Mouse (Mus musculus): ENCODE measurements at regions not wholly inside any gene's neighbourhood (a gene's known extent, or its start where the extent isn't known, plus 50 kb on each side); places are given as distances from the start of the nearest gene placed in this dataset.
A peak's percentile ranks its signal among the peaks of the same experiment; 100 is the strongest.

DNA sequence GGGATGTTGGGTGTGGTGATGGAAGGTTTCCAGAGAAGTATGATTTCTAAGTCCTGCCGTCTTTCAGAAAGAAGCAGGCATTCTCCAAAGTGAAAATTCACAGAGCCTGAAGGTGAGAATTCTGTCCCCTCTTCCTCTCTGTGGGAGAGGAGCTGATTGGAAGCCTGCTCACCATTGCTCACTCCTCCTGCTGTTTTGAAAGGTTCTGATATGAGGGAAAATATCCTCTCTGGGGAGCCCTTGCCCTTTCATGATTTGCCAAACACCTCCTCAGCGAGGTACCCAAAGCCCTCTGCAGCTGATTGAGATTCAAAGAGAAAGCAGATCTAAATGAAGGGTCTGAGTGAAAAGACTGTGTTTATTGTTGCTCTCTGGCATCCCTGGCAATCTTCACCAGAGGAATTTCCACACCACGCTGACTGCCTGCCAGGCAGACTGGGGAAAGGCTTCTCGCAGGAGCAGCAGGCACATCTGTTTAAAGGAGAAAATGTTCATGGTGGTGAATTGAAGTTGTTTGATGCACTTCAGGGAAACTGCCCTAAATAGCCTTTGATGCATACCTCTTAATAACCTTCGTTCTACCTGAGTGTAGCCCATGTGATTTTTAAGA is 2194.4 kb upstream of the Lrrc6 start:
- peak; percentile 13 for DNase-seq
- H3K4me3 ChIP-seq (ENCODE audit: low read depth, low read length) = no peak overlapping the region
- H3K4me2 ChIP-seq (ENCODE audit: low read depth) = no peak overlapping the region
- no peaks in the 10 kb centered on the region for H3K9me3 ChIP-seq (ENCODE audit: low read length)
- no peak overlapping the region for H3K9ac ChIP-seq
- no peak for TF ChIP-seq CTCF (IDR thresholded peaks at IDR 0.05; ENCODE audit: low read depth)
- no peaks in the 10 kb centered on the region for H3K36me3 ChIP-seq (ENCODE audit: insufficient read depth)
- no peaks in the 10 kb centered on the region for H3K4me1 ChIP-seq (ENCODE audit: insufficient read depth)
- H3K27me3 ChIP-seq (ENCODE audit: insufficient read depth, low read length) = no peaks in the 10 kb centered on the region
- WGBS = 29% methylated on average over 5 of the region's 5 CpGs
- 0 out of 2 replicates have a peak overlapping the region, but pooled peaks have one; percentile 9 for H3K27ac ChIP-seq (ENCODE audit: low read depth, low read length)
- no peak for ATAC-seq

DNA sequence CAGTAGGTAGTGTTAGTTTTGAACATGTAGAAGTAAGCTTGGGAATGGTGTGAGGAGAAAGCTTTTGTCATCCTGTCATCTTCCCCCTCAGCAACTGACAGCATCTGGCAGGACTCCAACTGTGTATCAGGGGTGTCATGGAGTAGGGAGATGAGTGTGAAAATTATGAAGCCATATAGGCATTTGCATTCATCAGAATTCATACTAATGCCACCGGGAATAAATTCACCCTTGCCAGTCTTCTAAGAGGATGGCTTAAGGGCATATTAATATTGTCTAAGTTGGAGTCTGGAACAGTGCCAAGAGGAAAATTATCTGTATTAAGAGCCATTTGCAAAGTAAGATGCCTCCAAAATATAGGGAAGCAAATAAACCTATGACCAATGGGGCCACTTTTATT is 2166.8 kb upstream of the Lrrc6 start:
- Histone ChIP-seq H3K27ac (ENCODE audit: low read depth, low read length) (no peak overlapping the region), H3K36me3 (ENCODE audit: insufficient read depth) (no peaks in the 10 kb centered on the region), H3K4me3 (ENCODE audit: low read depth, low read length) (no peak overlapping the region), H3K4me1 (ENCODE audit: insufficient read depth) (no peaks in the 10 kb centered on the region), H3K4me2 (ENCODE audit: low read depth) (no peak overlapping the region), H3K9me3 (ENCODE audit: low read length) (no peaks in the 10 kb centered on the region), H3K9ac (no peak overlapping the region), H3K27me3 (ENCODE audit: insufficient read depth, low read length) (no peaks in the 10 kb centered on the region)
- no peak for TF ChIP-seq CTCF (IDR thresholded peaks at IDR 0.05; ENCODE audit: low read depth)
- 55% methylated on average over 1 of the region's 1 CpGs for WGBS
- ATAC-seq (no peak), DNase-seq (no peak)

DNA sequence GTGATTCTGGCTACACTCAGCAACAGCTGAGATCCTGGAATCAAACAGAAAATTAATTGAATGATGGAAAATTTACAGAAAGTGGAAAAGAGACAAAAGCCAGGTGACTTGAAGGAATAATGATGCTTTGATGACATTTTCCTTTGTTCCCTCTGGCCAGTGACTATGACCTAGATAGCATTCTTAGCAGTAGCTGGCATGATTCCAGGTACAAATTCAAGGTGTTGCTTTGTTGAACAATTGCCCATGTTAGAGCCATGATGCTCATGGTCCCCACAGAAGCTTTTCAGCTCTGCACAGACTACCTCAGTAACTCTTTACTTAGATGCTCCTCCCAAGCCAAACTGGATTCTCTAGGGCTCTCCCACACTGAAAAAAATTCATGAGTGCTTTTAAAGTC is 2164.6 kb upstream of the Lrrc6 start:
- no peak for DNase-seq
- no peaks in the 10 kb centered on the region for H3K4me1 ChIP-seq (ENCODE audit: insufficient read depth)
- ATAC-seq = no peak

DNA sequence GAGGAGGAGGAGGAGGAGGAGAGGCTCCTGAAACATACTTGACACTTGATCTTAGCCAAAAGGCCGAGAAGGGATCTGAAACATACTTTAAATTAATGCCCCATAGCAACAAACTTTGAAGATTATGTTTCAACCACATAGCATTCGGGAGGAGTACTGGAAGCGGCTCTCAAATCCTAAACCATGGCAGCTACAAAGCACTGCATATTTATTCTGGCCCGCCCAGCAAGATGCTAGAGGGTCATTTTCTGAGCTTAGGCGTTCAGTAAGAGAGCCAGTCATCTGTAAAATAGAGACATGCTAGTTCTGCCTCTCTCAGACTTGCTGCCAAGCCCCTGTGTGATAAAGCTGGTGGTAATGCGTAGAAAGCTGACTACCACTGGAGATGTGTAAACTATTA is 2156.0 kb upstream of the Lrrc6 start:
- ATAC-seq (no peak), DNase-seq (no peak)
- H3K4me3 ChIP-seq (ENCODE audit: low read depth, low read length) = no peak overlapping the region
- WGBS = 61% methylated on average over 6 of the region's 6 CpGs
- H3K27ac ChIP-seq (ENCODE audit: low read depth, low read length) = no peak overlapping the region
- H3K9ac ChIP-seq = no peak overlapping the region
- TF ChIP-seq CTCF (IDR thresholded peaks at IDR 0.05; ENCODE audit: low read depth) = no peak
- no peaks in the 10 kb centered on the region for H3K4me1 ChIP-seq (ENCODE audit: insufficient read depth)
- H3K4me2 ChIP-seq (ENCODE audit: low read depth) = no peak overlapping the region
- no peaks in the 10 kb centered on the region for H3K27me3 ChIP-seq (ENCODE audit: insufficient read depth, low read length)
- no peaks in the 10 kb centered on the region for H3K36me3 ChIP-seq (ENCODE audit: insufficient read depth)
- H3K9me3 ChIP-seq (ENCODE audit: low read length) = no peaks in the 10 kb centered on the region

More for the DNA sequence above, 2164.6 kb upstream of the Lrrc6 start:
- Histone ChIP-seq H3K27ac (ENCODE audit: low read depth, low read length) (no peak overlapping the region), H3K4me2 (ENCODE audit: low read depth) (no peak overlapping the region), H3K9ac (no peak overlapping the region), H3K27me3 (ENCODE audit: insufficient read depth, low read length) (no peaks in the 10 kb centered on the region), H3K36me3 (ENCODE audit: insufficient read depth) (no peaks in the 10 kb centered on the region), H3K4me3 (ENCODE audit: low read depth, low read length) (no peak overlapping the region), H3K9me3 (ENCODE audit: low read length) (no peaks in the 10 kb centered on the region)
- no peak for TF ChIP-seq CTCF (IDR thresholded peaks at IDR 0.05; ENCODE audit: low read depth)

DNA sequence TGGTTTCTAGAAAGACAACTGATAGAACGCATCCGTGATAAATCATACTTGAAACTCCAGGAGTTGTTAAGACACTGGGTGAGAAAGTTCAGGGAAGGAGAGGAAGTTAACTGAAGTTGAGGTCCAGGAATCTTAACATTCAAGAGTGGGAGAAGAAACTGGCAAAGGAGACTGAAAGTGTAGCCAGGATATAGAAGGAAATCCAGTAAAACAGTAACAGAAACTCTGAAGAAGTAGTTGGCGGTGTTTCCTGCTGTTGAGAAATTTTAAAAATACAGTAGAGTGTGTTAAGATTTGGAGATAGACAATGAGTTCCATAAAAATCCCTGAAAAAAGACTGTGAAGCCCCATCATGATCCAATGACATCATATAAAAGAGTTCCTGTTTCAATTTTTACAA is 2154.3 kb upstream of the Lrrc6 start:
- H3K9ac ChIP-seq = no peak overlapping the region
- TF ChIP-seq CTCF (IDR thresholded peaks at IDR 0.05; ENCODE audit: low read depth) = no peak
- 92% methylated on average over 3 of the region's 3 CpGs for WGBS
- no peaks in the 10 kb centered on the region for H3K36me3 ChIP-seq (ENCODE audit: insufficient read depth)
- no peak overlapping the region for H3K4me3 ChIP-seq (ENCODE audit: low read depth, low read length)
- ATAC-seq (no peak), DNase-seq (no peak)
- H3K4me2 ChIP-seq (ENCODE audit: low read depth) = no peak overlapping the region
- no peaks in the 10 kb centered on the region for H3K4me1 ChIP-seq (ENCODE audit: insufficient read depth)
- no peak overlapping the region for H3K27ac ChIP-seq (ENCODE audit: low read depth, low read length)
- no peaks in the 10 kb centered on the region for H3K9me3 ChIP-seq (ENCODE audit: low read length)
- H3K27me3 ChIP-seq (ENCODE audit: insufficient read depth, low read length) = no peaks in the 10 kb centered on the region

DNA sequence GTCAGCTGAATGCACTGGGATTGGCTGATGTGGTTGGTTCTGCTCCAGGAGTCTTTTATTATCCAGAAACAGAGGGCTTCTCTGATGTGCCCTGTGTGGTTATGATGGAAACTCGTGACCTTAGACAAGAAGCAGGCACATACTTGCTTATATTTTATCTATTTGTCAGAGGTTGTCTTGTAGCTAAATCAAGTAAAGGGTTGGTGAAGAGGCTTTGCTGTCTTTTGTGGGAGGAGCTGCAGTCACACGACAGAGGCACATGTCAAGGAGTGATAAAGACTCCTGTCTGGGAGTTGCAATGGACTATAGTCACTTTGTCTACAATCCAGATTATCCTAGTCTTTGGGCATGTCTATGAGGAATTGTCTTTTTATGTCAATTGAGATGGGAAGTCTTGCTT is 2149.9 kb upstream of the Lrrc6 start:
- no peak for TF ChIP-seq CTCF (IDR thresholded peaks at IDR 0.05; ENCODE audit: low read depth)
- 68% methylated on average over 2 of the region's 2 CpGs for WGBS

DNA sequence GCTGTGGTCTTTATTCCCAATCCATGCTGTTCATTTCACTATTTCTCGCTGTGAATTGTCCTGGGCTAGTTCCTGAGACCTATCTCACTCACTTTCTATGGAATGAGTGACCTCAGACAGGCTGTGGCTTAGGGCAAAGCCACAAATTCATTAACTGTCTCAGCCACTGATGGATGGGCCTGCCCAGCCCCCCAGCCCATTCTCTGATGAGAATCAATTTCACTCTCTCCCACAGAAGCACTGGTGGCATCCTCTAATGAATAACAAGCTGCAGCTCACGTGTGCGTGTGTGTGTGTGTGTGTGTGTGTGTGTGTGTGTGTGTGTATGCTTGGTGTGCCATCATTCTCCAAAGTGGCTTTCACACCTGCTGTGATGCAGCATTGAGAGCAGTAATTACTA is 2149.3 kb upstream of the Lrrc6 start:
- TF ChIP-seq CTCF (IDR thresholded peaks at IDR 0.05; ENCODE audit: low read depth) = no peak
- H3K4me2 ChIP-seq (ENCODE audit: low read depth) = no peak overlapping the region
- WGBS = 51% methylated on average over 3 of the region's 3 CpGs
- H3K4me1 ChIP-seq (ENCODE audit: insufficient read depth) = no peaks in the 10 kb centered on the region
- ATAC-seq = peak; percentile 25; the same call in 1 of the 2 replicates
- no peaks in the 10 kb centered on the region for H3K36me3 ChIP-seq (ENCODE audit: insufficient read depth)
- no peak overlapping the region for H3K4me3 ChIP-seq (ENCODE audit: low read depth, low read length)
- H3K9me3 ChIP-seq (ENCODE audit: low read length) = no peaks in the 10 kb centered on the region
- no peak overlapping the region for H3K27ac ChIP-seq (ENCODE audit: low read depth, low read length)
- no peaks in the 10 kb centered on the region for H3K27me3 ChIP-seq (ENCODE audit: insufficient read depth, low read length)
- no peak overlapping the region for H3K9ac ChIP-seq
- no peak for DNase-seq

More for the DNA sequence above, 2149.9 kb upstream of the Lrrc6 start:
- no peak for DNase-seq
- Histone ChIP-seq H3K27me3 (ENCODE audit: insufficient read depth, low read length) (no peaks in the 10 kb centered on the region), H3K4me3 (ENCODE audit: low read depth, low read length) (no peak overlapping the region), H3K36me3 (ENCODE audit: insufficient read depth) (no peaks in the 10 kb centered on the region), H3K4me1 (ENCODE audit: insufficient read depth) (no peaks in the 10 kb centered on the region), H3K9ac (no peak overlapping the region), H3K4me2 (ENCODE audit: low read depth) (no peak overlapping the region), H3K27ac (ENCODE audit: low read depth, low read length) (no peak overlapping the region), H3K9me3 (ENCODE audit: low read length) (no peaks in the 10 kb centered on the region)
- ATAC-seq = no peak
